Mouse (Mus musculus): ENCODE results near the gene Apobec4. TPM values are rescaled to one million over a fixed set of nuclear protein-coding genes. Genes with fewer than 3 reads are reported as not detected.
A peak's percentile ranks its signal among the peaks of the same experiment; 100 is the strongest.
"Not testable (repeated sequence)": the region's sequence is repeated elsewhere in the genome, so short reads cannot be mapped to it uniquely, and the experiment has no call there.

The Apobec4 gene
- polyA plus RNA-seq, 1 experiment from 2014 or later: not detected

- H3K36me3 ChIP-seq (ENCODE audit: control insufficient read depth, insufficient read depth, low read length): no peaks in the 10 kb centered on the region
- H3K4me3 ChIP-seq (ENCODE audit: low read depth, low read length): no peak overlapping the region
- no peak overlapping the region for H3K27ac ChIP-seq (ENCODE audit: low read length)
- H3K4me1 ChIP-seq (ENCODE audit: control insufficient read depth, insufficient read depth, low read length): peaks cover 10% of the 10 kb centered on the region
- no peak overlapping the region for H3K9ac ChIP-seq (ENCODE audit: low read depth, low read length)
- peak; percentile 77 for ATAC-seq
- no peaks in the 10 kb centered on the region for H3K27me3 ChIP-seq (ENCODE audit: control insufficient read depth, insufficient read depth, low read depth, low read length)
- 2% methylated on average over 5 of the region's 5 CpGs for WGBS
- H3K9me3 ChIP-seq (replicated peaks; ENCODE audit: control insufficient read depth, low read length, poor library complexity, severe bottlenecking): no peaks in the 10 kb centered on the region
- H3K4me2 ChIP-seq (ENCODE audit: low read length): no peak overlapping the region
Measured at GRCm38 (mm10) chr1:152746426-152746825, 3.9 kb upstream of the Apobec4 start.

- Histone ChIP-seq H3K9ac (ENCODE audit: low read depth, low read length) (no peak overlapping the region), H3K36me3 (ENCODE audit: control insufficient read depth, insufficient read depth, low read length) (no peaks in the 10 kb centered on the region), H3K9me3 (replicated peaks; ENCODE audit: control insufficient read depth, low read length, poor library complexity, severe bottlenecking) (no peaks in the 10 kb centered on the region), H3K4me2 (ENCODE audit: low read length) (no peak overlapping the region), H3K4me1 (ENCODE audit: control insufficient read depth, insufficient read depth, low read length) (peaks cover 10% of the 10 kb centered on the region), H3K4me3 (ENCODE audit: low read depth, low read length) (no peak overlapping the region), H3K27me3 (ENCODE audit: control insufficient read depth, insufficient read depth, low read depth, low read length) (no peaks in the 10 kb centered on the region), H3K27ac (ENCODE audit: low read length) (no peak overlapping the region)
- ATAC-seq: no peak
- 72% methylated on average over 9 of the region's 9 CpGs for WGBS
Measured at GRCm38 (mm10) chr1:152749276-152749675, 1.1 kb upstream of the Apobec4 start.

DNA sequence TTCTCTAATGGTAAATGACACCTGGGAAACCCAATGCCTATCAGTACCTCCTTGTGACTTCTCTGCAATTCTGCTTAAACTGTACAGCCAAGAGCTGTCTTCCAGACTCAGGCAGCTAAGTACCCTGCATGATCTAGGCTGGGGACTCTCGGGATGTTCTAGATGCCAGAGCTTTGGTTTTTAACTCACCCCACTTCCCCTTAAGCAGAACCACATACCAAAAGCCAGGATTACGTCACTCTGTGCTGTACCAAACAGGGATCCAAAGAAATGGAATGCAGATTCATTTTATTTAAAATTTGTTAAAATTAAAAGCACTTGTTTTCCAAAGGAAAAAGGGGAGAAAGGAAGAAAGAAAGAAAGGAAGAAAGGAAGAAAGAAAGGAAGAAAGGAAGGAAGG lies 11.4 kb downstream of the Apobec4 start:
- ATAC-seq: no peak
- peaks cover 8% of the 10 kb centered on the region for H3K4me1 ChIP-seq (ENCODE audit: control insufficient read depth, insufficient read depth, low read length)
- H3K27me3 ChIP-seq (ENCODE audit: control insufficient read depth, insufficient read depth, low read depth, low read length): no peaks in the 10 kb centered on the region
- H3K4me3 ChIP-seq (ENCODE audit: low read depth, low read length): no peak overlapping the region
- no peaks in the 10 kb centered on the region for H3K36me3 ChIP-seq (ENCODE audit: control insufficient read depth, insufficient read depth, low read length)
- no peaks in the 10 kb centered on the region for H3K9me3 ChIP-seq (replicated peaks; ENCODE audit: control insufficient read depth, low read length, poor library complexity, severe bottlenecking)
- no peak overlapping the region for H3K4me2 ChIP-seq (ENCODE audit: low read length)
- H3K9ac ChIP-seq (ENCODE audit: low read depth, low read length): no peak overlapping the region
- 89% methylated on average over 2 of the region's 2 CpGs for WGBS
- H3K27ac ChIP-seq (ENCODE audit: low read length): no peak overlapping the region

DNA sequence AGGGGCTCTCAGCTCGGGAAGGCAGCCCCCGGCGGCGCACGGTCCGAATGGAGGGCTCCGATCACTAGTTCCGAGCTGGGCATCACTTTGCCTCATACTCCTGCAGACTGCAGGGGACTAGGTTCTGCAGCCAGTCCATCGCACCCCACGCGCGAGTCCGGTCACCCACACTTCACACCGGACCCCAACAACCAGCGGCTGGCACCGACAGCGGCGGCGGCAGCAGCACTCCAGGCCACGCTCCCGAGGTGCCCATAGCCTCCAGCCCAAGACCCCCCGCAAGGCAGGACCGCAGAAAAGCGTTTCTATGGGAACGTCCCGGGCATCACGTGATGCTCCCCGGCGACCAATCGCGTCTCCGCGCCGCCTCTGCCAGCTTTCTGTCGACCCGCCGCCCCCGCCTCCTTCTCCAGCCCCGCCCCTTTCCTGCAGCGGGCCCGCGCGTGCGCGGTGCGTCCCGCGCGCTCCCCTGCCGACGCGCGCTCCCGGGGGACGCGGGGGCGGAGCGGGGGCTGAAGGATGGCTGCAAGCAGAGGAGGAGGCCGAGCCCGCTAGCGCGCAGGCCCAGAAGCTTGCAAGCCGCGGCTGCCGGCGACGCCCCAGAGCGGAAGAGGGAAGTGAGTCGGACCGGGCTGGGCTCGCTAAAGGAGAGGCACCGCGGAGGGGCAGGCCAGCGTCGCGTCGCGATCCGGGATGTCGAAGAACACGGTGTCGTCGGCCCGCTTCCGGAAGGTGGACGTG lies 15.9 kb downstream of the Apobec4 start, which contains the start of the genes Rgl1 and Arpc5:
Gene Rgl1, minus strand, starts transcription at position 320 of the 741 bp plus-strand sequence.
Gene Arpc5, plus strand, starts transcription at position 511 of the 741 bp plus-strand sequence.
- under 1% methylated on average over 71 of the region's 86 CpGs for WGBS
- H3K4me2 ChIP-seq (ENCODE audit: low read length): peak within 1 kb of the TSS; percentile 85

DNA sequence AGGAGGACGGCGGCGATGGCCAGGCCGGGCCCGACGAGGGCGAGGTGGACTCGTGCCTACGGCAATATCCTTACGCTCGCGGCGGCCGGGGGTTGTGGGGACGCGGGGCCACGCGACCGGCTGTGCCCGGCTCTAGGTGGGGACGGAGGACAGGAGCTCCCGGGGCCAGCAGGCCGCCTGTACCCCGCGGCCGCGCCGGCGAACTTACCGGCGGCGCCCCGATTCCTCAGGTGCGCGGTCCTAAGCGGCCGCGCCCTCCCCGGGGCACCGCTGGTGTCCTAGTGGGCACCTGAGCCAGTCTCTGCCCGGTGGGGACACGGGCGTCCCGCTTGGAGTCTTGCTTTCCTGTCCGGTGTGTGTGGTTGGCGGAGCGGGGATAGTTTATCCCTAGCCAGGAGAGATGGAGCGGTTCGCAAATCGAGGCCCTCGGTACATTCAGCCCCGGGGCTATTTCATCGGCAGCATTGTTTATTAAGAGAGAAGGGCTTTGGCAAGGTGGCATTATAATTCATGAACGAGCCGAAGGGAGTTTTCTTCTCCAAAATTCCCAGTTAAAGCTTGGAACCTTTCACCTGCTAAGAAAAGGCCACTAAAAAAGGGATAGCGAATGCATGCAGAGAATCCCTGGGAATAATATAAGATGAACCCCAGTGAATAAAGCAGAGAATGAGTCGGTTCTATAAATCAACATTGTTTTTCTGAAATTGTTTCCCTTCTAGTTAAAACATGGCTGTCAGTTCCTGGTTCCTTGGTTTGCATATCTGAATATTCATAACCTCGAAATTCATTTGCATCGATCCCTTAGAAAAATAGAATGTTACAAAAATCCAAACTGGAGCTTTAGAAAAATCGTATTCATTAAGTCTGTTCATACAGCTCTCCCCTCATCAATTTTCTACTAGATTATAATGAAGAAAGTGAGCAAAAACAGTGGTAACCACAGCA lies 16.7 kb downstream of the Apobec4 start:
- WGBS: under 1% methylated on average over 58 of the region's 60 CpGs
- Histone ChIP-seq H3K4me3 (ENCODE audit: low read depth, low read length) (peak overlapping the region; percentile 98), H3K9ac (ENCODE audit: low read depth, low read length) (peak overlapping the region; percentile 97), H3K9me3 (replicated peaks; ENCODE audit: control insufficient read depth, low read length, poor library complexity, severe bottlenecking) (no peaks in the 10 kb centered on the region), H3K27ac (ENCODE audit: low read length) (peak overlapping the region; percentile 91), H3K36me3 (ENCODE audit: control insufficient read depth, insufficient read depth, low read length) (peaks cover 6% of the 10 kb centered on the region; the same call in 1 of the 2 replicates), H3K4me2 (ENCODE audit: low read length) (peak overlapping the region; percentile 62), H3K4me1 (ENCODE audit: control insufficient read depth, insufficient read depth, low read length) (peaks cover 20% of the 10 kb centered on the region), H3K27me3 (ENCODE audit: control insufficient read depth, insufficient read depth, low read depth, low read length) (no peaks in the 10 kb centered on the region)
- peak; percentile 75 for ATAC-seq

More for the DNA sequence above, 15.9 kb downstream of the Apobec4 start, which contains the start of the genes Rgl1 and Arpc5:
- Histone ChIP-seq H3K4me3 (ENCODE audit: low read depth, low read length) (peak within 1 kb of the TSS; percentile 98), H3K27me3 (ENCODE audit: control insufficient read depth, insufficient read depth, low read depth, low read length) (no peaks in the 10 kb centered on the region), H3K27ac (ENCODE audit: low read length) (peak within 1 kb of the TSS; percentile 91), H3K4me1 (ENCODE audit: control insufficient read depth, insufficient read depth, low read length) (peaks cover 20% of the 10 kb centered on the region), H3K9me3 (replicated peaks; ENCODE audit: control insufficient read depth, low read length, poor library complexity, severe bottlenecking) (no peaks in the 10 kb centered on the region), H3K9ac (ENCODE audit: low read depth, low read length) (peak within 1 kb of the TSS; percentile 97), H3K36me3 (ENCODE audit: control insufficient read depth, insufficient read depth, low read length) (peaks cover 6% of the 10 kb centered on the region; the same call in 1 of the 2 replicates)
- ATAC-seq: peak; percentile 97

- no peaks in the 10 kb centered on the region for H3K9me3 ChIP-seq (replicated peaks; ENCODE audit: control insufficient read depth, low read length, poor library complexity, severe bottlenecking)
- no peak overlapping the region for H3K27ac ChIP-seq (ENCODE audit: low read length)
- no peak overlapping the region for H3K9ac ChIP-seq (ENCODE audit: low read depth, low read length)
- H3K4me1 ChIP-seq (ENCODE audit: control insufficient read depth, insufficient read depth, low read length): peaks cover 20% of the 10 kb centered on the region
- H3K4me2 ChIP-seq (ENCODE audit: low read length): peak overlapping the region; percentile 62
- H3K27me3 ChIP-seq (ENCODE audit: control insufficient read depth, insufficient read depth, low read depth, low read length): no peaks in the 10 kb centered on the region
- peak; percentile 10 for ATAC-seq
- peak overlapping the region; percentile 98 for H3K4me3 ChIP-seq (ENCODE audit: low read depth, low read length)
- peaks cover 11% of the 10 kb centered on the region; the same call in 1 of the 2 replicates for H3K36me3 ChIP-seq (ENCODE audit: control insufficient read depth, insufficient read depth, low read length)
- WGBS: 2% methylated on average over 5 of the region's 5 CpGs
Measured at GRCm38 (mm10) chr1:152767749-152768488, 17.6 kb downstream of the Apobec4 start.

GRCm38 (mm10) chr1:152771016-152771415 lies 20.7 kb downstream of the Apobec4 start:
- Histone ChIP-seq H3K4me3 (ENCODE audit: low read depth, low read length) (no peak overlapping the region), H3K9ac (ENCODE audit: low read depth, low read length) (no peak overlapping the region), H3K4me1 (ENCODE audit: control insufficient read depth, insufficient read depth, low read length) (peaks cover 12% of the 10 kb centered on the region), H3K27me3 (ENCODE audit: control insufficient read depth, insufficient read depth, low read depth, low read length) (no peaks in the 10 kb centered on the region), H3K9me3 (replicated peaks; ENCODE audit: control insufficient read depth, low read length, poor library complexity, severe bottlenecking) (no peaks in the 10 kb centered on the region), H3K27ac (ENCODE audit: low read length) (no peak overlapping the region), H3K4me2 (ENCODE audit: low read length) (no peak overlapping the region), H3K36me3 (ENCODE audit: control insufficient read depth, insufficient read depth, low read length) (peaks cover 23% of the 10 kb centered on the region)
- 89% methylated on average over 9 of the region's 9 CpGs for WGBS
- no peak for ATAC-seq

- ATAC-seq; H3K4me2 ChIP-seq (ENCODE audit: low read length); H3K4me3 ChIP-seq (ENCODE audit: low read depth, low read length); H3K27me3 ChIP-seq (ENCODE audit: control insufficient read depth, insufficient read depth, low read depth, low read length); H3K9ac ChIP-seq (ENCODE audit: low read depth, low read length); H3K9me3 ChIP-seq (replicated peaks; ENCODE audit: control insufficient read depth, low read length, poor library complexity, severe bottlenecking); H3K4me1 ChIP-seq (ENCODE audit: control insufficient read depth, insufficient read depth, low read length); H3K27ac ChIP-seq (ENCODE audit: low read length): not testable (repeated sequence)
- WGBS: 95% methylated on average over 3 of the region's 3 CpGs
- peaks cover 24% of the 10 kb centered on the region for H3K36me3 ChIP-seq (ENCODE audit: control insufficient read depth, insufficient read depth, low read length)
Measured at GRCm38 (mm10) chr1:152774601-152775000, 24.2 kb downstream of the Apobec4 start.
